Mouse (Mus musculus) lung, adult 2 months (tissue): ENCODE measurements at regions not wholly inside any gene's neighbourhood (a gene's known extent, or its start where the extent isn't known, plus 50 kb on each side); places are given as distances from the start of the nearest gene placed in this dataset.

Experiments used
- DNase-seq: peaks from one replicate; pipeline ENCODE4 v3.0.0; 2022
- H3K4me1 ChIP-seq: fragments of 200-500 bp; 2 replicates; pipeline ENCODE4 v1.6.1; 2011; ENCODE audit warnings: low read length; ENCODE audit not compliant: control insufficient read depth, insufficient read depth
- H3K4me3 ChIP-seq: fragments of 200-500 bp; replicated peaks from 2 replicates; pipeline ENCODE3; 2011; ENCODE audit warnings: low read depth, mild to moderate bottlenecking, control low read depth, low read length; ENCODE audit errors: extremely low read depth
- CTCF ChIP-seq: fragments of 200-500 bp; IDR thresholded peaks from 2 replicates; pipeline ENCODE4 v1.5.1; 2011; ENCODE audit warnings: mild to moderate bottlenecking, low read length, control low read depth; ENCODE audit not compliant: insufficient read depth
- POLR2A ChIP-seq: fragments of 200-500 bp; IDR thresholded peaks from 2 replicates; pipeline ENCODE4 v1.6.1; 2011; ENCODE audit warnings: low read depth, mild to moderate bottlenecking, control low read depth, low read length, borderline replicate concordance; ENCODE audit errors: extremely low read depth
- WGBS: fragments of 180-500 bp; shearing (Covaris S2); methylation state at CpG from one replicate; pipeline ENCODE4 v1.1.7; 2018; 5-methylcytosine and 5-hydroxymethylcytosine counted together

DNA sequence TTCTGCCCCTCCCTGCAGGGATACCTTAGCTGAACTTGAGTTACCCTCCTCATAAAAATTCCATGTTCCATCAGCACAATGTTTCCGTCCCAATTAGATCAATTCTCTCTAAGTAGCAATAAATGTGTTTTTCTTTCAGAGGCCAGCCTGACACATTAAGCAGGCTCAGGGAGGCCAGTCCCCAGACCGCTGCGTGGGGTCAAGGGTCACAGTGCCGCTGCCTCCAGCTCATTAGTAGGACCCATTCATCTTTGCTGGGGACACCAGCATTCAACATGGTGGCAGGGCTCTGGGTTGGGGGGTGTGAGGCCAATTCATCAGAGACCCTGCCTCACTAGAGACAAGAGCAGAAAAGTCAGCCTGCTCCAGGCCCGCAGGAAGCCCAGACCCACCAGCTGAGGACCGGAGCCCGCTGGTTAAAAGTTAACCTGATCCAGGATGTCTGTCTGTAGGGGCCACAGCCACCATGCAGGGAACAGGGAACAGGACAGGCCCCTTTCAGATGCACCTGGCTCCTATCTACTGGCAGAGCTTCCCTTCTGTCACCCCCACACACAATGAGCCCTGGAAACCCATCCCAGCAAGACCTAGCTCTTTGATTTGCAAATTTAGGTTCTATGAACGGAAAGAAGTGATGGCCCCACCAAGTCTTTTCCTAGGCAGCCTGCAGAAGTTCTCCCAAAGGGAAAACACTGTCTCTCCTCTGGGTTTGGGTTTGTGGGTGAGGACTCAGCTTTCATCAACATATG is 119.1 kb upstream of the Top1 start:
- no peak for DNase-seq
- H3K4me1 ChIP-seq, result no peaks in the 10 kb centered on the region
- WGBS, result 69% methylated on average over 8 of the region's 8 CpGs
- no peak for TF ChIP-seq POLR2A
- TF ChIP-seq CTCF, result no peak
- H3K4me3 ChIP-seq, result no peak overlapping the region

DNA sequence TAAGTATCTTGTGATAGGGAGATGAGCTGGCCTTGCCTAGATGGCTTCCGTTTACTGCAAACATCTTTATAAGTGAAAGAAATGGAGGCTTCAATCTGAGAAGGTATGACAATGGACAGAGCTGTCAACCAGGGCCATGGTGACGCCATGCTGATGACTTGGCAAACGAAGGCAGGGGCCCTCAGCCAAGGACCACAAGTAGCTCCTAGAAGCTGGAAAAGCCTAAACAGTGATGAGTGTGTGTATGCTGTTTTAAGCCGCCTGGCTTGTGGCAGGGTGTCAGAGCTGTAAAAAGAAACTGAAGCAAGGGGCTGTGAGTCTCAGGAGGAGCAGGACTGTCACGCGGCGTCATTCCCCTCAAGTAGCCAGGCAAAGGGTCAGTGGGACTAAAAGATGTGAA is 116.4 kb upstream of the Top1 start:
- TF ChIP-seq CTCF (no peak), POLR2A (no peak)
- H3K4me1 ChIP-seq, result no peaks in the 10 kb centered on the region
- 47% methylated on average over 7 of the region's 7 CpGs for WGBS
- no peak for DNase-seq
- no peak overlapping the region for H3K4me3 ChIP-seq

DNA sequence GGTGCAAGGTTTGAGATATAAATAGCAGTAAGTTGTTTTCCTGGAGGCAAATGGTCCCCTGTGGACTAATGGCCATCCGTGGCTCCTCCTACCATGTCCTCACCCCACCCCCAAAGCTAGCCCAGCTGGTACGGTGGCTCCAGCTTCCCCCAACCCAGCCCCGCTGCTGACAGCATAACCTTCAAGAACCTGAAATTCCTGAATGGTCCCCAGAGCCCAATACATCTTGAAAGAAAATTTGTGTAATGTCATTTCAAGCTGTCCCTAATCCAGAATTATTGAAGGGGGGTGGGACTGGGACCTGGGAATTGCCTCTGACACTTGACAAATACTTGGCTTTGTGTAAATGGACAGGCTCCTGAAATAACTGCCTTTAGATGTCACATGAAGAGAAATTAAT is 115.3 kb upstream of the Top1 start:
- no peak for TF ChIP-seq CTCF
- no peak for TF ChIP-seq POLR2A
- 57% methylated on average over 3 of the region's 3 CpGs for WGBS

DNA sequence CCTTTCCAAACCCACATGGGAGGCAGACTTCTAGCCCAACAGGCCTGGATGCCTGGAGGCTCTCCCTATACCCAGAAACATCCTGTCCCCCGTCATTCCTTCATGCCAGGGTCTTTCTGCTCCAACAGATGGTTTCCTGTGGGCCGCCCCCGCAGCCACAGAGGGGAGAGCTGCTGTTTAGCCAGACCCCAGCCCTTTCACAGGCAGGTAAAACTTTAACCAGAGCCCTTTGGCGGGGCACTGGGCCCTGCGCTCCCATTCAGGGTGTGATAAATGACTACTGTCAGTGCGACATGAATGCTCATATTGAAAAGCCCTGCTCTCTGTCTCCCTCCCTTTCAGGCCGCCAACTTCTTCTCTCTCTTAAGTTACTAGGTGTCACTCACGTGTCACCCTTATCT is 108.4 kb upstream of the Top1 start:
- 36% methylated on average over 8 of the region's 8 CpGs for WGBS
- TF ChIP-seq CTCF, result no peak
- TF ChIP-seq POLR2A, result no peak
- Histone ChIP-seq H3K4me3 (no peak overlapping the region), H3K4me1 (no peaks in the 10 kb centered on the region)
- DNase-seq, result no peak

More for the DNA sequence above, 115.3 kb upstream of the Top1 start:
- no peaks in the 10 kb centered on the region for H3K4me1 ChIP-seq
- DNase-seq, result no peak
- H3K4me3 ChIP-seq, result no peak overlapping the region

DNA sequence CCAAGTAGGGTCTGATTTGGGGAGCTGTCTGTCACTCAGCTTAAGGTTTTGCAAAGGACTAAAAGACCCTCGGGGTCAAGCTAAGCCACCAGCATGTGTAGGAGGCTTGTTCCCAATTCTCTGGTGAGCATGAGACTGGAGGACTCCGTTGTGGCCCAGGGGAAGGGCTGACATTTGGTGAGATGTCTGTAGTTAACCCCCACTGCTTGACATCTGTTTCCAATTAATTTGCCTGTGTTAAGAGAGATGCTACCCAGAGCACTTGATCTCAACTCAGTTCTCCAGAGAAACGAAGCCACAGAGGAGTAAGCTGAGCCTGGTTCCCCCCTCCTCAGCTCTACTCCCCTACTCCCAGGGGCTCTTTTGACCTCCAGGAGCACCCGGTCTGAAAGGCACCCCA is 100.2 kb upstream of the Top1 start:
- TF ChIP-seq CTCF, result no peak
- TF ChIP-seq POLR2A, result no peak
- DNase-seq, result no peak
- no peak overlapping the region for H3K4me3 ChIP-seq
- 39% methylated on average over 4 of the region's 4 CpGs for WGBS
- H3K4me1 ChIP-seq, result no peaks in the 10 kb centered on the region

DNA sequence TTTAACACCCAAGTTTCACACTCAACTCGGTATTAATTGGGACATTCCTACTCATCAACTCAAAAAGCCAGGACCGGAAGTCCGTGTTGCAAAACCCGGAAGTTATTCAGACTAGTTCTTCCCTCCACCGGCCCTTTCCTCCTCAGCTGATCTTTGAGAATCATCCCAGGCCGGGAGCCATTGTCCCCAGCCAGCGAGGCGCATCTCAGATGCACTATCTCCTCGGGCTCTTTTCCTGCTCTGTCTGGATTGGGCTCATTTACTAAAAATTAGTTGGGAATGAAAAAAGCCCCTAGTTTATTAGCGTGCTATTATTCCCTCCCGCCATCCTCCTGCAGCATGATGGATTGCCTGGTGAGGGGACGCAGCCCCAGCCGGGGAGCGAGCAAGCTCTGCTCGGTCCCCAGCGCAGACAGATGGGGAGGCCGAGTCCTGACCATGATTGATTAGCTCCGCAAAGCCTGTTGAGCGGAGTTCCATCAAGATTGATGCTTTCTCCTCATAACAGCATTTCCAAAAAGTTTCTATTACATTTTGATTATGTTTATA is 93.5 kb upstream of the Top1 start:
- TF ChIP-seq CTCF (no peak), POLR2A (no peak)
- DNase-seq, result no peak
- H3K4me3 ChIP-seq, result no peak overlapping the region
- no peaks in the 10 kb centered on the region for H3K4me1 ChIP-seq
- 47% methylated on average over 19 of the region's 19 CpGs for WGBS

DNA sequence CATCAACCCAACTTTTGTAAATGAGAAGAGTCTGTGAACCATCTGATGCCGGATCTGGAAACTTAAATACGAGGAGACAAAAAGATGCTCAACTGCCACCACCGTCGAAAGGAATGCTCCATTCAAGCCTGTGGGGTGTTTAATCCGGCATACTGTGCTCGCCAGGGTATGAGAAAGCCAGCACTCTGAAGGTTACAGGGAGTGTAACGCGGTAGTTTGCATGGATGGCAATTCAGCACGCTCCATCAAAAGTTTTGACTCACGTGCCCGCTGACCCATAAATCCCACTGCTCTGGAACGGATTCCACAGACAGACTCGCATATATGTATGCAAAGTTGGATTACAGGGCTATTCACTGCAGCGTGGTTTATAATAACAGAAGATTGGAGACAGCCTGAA is 84.0 kb upstream of the Top1 start:
- WGBS, result 86% methylated on average over 14 of the region's 14 CpGs
- TF ChIP-seq CTCF (no peak), POLR2A (no peak)

DNA sequence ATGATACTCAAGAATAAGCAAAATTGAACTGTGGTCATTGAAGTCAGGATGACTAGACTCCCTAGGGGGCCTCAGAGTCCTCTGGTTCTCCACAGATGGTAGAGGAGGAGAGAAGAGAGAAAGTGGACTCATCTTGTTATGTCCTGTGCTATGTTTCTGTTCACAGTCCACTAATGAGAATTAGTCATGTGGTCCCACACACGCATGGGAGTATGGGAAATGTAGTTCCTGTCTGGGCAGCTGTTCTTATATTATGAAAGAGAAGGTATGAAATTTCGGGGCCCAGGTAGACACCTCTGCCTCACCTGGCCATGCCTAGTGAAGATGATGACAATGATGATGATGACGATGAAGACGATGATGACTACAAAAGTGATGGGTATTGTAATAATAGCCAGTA is 77.9 kb upstream of the Top1 start:
- DNase-seq, result no peak
- TF ChIP-seq CTCF (no peak), POLR2A (no peak)
- H3K4me3 ChIP-seq, result no peak overlapping the region
- H3K4me1 ChIP-seq, result no peaks in the 10 kb centered on the region
- 91% methylated on average over 4 of the region's 4 CpGs for whole genome bisulfite sequencing

More for the DNA sequence above, 84.0 kb upstream of the Top1 start:
- Histone ChIP-seq H3K4me3 (no peak overlapping the region), H3K4me1 (no peaks in the 10 kb centered on the region)
- no peak for DNase-seq

DNA sequence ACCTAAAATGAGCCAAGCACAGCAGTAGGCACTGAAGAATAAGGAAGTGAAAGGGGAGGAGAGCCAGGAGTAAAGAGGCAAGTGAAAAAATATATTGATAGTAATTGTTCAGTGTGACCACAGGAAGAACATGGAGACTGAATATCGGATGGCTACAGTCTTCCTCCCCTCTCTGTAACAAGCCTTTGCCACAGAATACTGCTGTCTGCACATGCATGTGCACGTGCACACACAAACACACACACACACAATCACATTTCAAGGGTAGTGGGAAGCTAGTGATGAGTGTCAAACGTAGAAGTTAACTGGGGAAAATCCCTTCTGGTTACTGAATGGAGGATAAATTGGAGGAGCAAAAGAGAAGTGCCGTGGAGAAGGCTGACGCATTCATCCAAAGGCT is 76.2 kb upstream of the Top1 start:
- TF ChIP-seq POLR2A (no peak), CTCF (no peak)
- H3K4me3 ChIP-seq, result no peak overlapping the region
- 73% methylated on average over 5 of the region's 5 CpGs for WGBS
- H3K4me1 ChIP-seq, result no peaks in the 10 kb centered on the region
- no peak for DNase-seq
